Mouse (Mus musculus) neural tube, embryonic 12.5 days (tissue): ENCODE data around the gene Ripk4. TPM values are rescaled to one million over a fixed set of nuclear protein-coding genes. Genes with fewer than 3 reads are reported as not detected.

Experiments
- ATAC-seq: fragments of 200-750 bp; cut with Nextera tagmentation; 2 replicates; pipeline ENCODE4 v1.8.0; 2017; ENCODE audit warnings: low read depth, mild to moderate bottlenecking, moderate TSS enrichment, moderate library complexity; ENCODE audit not compliant: low FRiP score
- H3K27ac ChIP-seq: fragments of 300-500 bp; sonication (generic); 2 replicates; pipeline ENCODE4 v1.5.1; 2016
- H3K27me3 ChIP-seq: fragments of 300-500 bp; sonication (generic); replicated peaks from 2 replicates; pipeline ENCODE4 v1.6.1; 2016; ENCODE audit warnings: mild to moderate bottlenecking
- H3K36me3 ChIP-seq: fragments of 300-500 bp; sonication (generic); 2 replicates; pipeline ENCODE4 v1.6.1; 2016; ENCODE audit warnings: mild to moderate bottlenecking
- H3K4me1 ChIP-seq: fragments of 300-500 bp; sonication (generic); 2 replicates; pipeline ENCODE4 v1.6.1; 2016
- H3K4me2 ChIP-seq: fragments of 300-500 bp; sonication (generic); replicated peaks from 2 replicates; pipeline ENCODE4 v1.6.1; 2016; ENCODE audit warnings: mild to moderate bottlenecking
- H3K4me3 ChIP-seq: fragments of 300-500 bp; sonication (generic); 2 replicates; pipeline ENCODE4 v1.5.1; 2016
- H3K9ac ChIP-seq: fragments of 300-500 bp; sonication (generic); 2 replicates; pipeline ENCODE4 v1.6.1; 2016; ENCODE audit warnings: mild to moderate bottlenecking
- H3K9me3 ChIP-seq: fragments of 300-500 bp; sonication (generic); 2 replicates; pipeline ENCODE4 v1.6.1; 2016; ENCODE audit warnings: mild to moderate bottlenecking
- WGBS: fragments of 180-500 bp; shearing (Covaris S2); methylation state at CpG from one replicate; pipeline ENCODE4 v1.1.7; 2016; 5-methylcytosine and 5-hydroxymethylcytosine counted together
- polyA plus RNA-seq: library from polyadenylated mRNA; unstranded; fragments of >200 nt; fragmentation: Nextera tagmentation; extraction: Ambion mirVana; gene quantifications from 2 replicates; pipeline ENCODE4 v1.2.1, GENCODE M21; 2016

Ripk4 gene
- 0.80 and 1.4 TPM in 2 replicates for polyA plus RNA-seq

DNA sequence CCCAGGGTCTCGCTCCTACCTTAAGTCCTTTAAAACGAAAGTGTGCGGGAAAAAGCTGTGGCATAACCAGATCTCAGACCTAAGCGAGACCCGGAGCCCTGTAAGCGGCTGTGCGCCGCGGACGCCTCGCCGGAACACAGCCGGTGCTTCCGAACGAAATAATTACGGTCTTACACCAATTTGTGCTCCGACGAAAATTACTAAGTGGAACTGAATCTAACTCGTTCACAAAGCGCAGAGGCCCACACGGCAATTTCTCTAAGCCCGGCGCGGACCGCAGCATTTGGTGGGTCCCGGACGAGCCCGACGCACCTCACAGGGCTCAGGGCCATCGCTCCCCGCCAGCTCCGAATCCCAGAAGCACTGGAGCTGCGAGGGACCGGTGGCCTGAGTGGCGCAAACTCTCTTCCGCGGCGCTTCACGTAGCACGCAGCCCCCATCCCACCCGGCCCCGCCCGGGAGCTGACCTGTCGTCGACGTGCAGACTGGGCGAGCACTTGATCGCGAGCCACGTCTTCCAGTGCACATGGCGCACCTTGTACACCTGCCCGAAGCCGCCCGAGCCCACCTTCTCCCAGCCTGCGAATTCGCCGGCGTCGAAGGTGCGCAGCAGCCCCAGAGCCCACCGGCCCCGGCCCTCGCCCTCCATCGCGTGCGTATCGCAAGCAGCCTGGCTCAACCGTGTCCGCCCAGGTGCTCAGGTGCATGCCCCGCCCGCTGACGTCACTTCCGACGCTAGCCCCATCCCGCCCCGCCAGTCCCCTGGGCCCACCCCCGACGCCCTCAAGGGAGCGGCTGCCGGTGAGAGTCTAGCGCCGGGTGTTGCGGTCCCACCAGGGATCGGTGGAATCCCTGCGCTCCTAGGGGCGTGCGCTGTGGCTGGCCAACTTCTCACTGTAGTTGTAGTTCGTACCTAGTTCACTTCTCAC is at the start of gene Ripk4:
Ripk4 (minus strand) TSS at position 727 of the 929 bp plus-strand sequence.
- H3K4me1 ChIP-seq = peaks cover 6% of the 10 kb centered on the region
- H3K4me2 ChIP-seq = peak within 1 kb of the TSS; percentile 72
- no peaks in the 10 kb centered on the region for H3K36me3 ChIP-seq
- H3K9ac ChIP-seq = peak within 1 kb of the TSS; percentile 27; the same call in 1 of the 2 replicates
- 1% methylated on average over 88 of the region's 88 CpGs for WGBS
- ATAC-seq = peak; percentile 70
- no peaks in the 10 kb centered on the region for H3K9me3 ChIP-seq
- H3K4me3 ChIP-seq = peak within 1 kb of the TSS; percentile 40
- no peak within 1 kb of the TSS for H3K27ac ChIP-seq
- peaks cover 62% of the 10 kb centered on the region for H3K27me3 ChIP-seq

- Histone ChIP-seq H3K4me3 (no peak overlapping the region), H3K27me3 (no peaks in the 10 kb centered on the region), H3K4me2 (no peak overlapping the region), H3K9ac (no peak overlapping the region), H3K4me1 (no peaks in the 10 kb centered on the region), H3K27ac (no peak overlapping the region), H3K36me3 (peaks cover 92% of the 10 kb centered on the region), H3K9me3 (no peaks in the 10 kb centered on the region)
- 95% methylated on average over 3 of the region's 3 CpGs for WGBS
- no peak for ATAC-seq
Measured at GRCm38 (mm10) chr16:97808881-97809280, 45.3 kb upstream of the Ripk4 start.

GRCm38 (mm10) chr16:97805646-97806045 is 42.1 kb upstream of the Ripk4 start:
- Histone ChIP-seq H3K9ac (no peak overlapping the region), H3K27ac (no peak overlapping the region), H3K4me2 (no peak overlapping the region), H3K9me3 (no peaks in the 10 kb centered on the region), H3K36me3 (peaks cover 79% of the 10 kb centered on the region), H3K4me3 (no peak overlapping the region), H3K4me1 (no peaks in the 10 kb centered on the region), H3K27me3 (no peaks in the 10 kb centered on the region)
- no peak for ATAC-seq
- WGBS = 91% methylated on average over 3 of the region's 3 CpGs

- H3K4me1 ChIP-seq = no peaks in the 10 kb centered on the region
- H3K9ac ChIP-seq = no peak overlapping the region
- H3K27ac ChIP-seq = no peak overlapping the region
- peak; percentile 70 for ATAC-seq
- peaks cover 76% of the 10 kb centered on the region for H3K36me3 ChIP-seq
- H3K27me3 ChIP-seq = no peaks in the 10 kb centered on the region
- WGBS = 80% methylated on average over 7 of the region's 7 CpGs
- no peak overlapping the region for H3K4me2 ChIP-seq
- no peaks in the 10 kb centered on the region for H3K9me3 ChIP-seq
- H3K4me3 ChIP-seq = no peak overlapping the region
Measured at GRCm38 (mm10) chr16:97804680-97805547, 41.3 kb upstream of the Ripk4 start.

- no peak overlapping the region for H3K4me3 ChIP-seq
- no peaks in the 10 kb centered on the region for H3K4me1 ChIP-seq
- H3K9ac ChIP-seq = no peak overlapping the region
- H3K36me3 ChIP-seq = peaks cover 74% of the 10 kb centered on the region
- ATAC-seq = no peak
- WGBS = 94% methylated on average over 7 of the region's 7 CpGs
- no peaks in the 10 kb centered on the region for H3K27me3 ChIP-seq
- no peak overlapping the region for H3K4me2 ChIP-seq
- H3K27ac ChIP-seq = no peak overlapping the region
- H3K9me3 ChIP-seq = no peaks in the 10 kb centered on the region
Measured at GRCm38 (mm10) chr16:97797950-97798869, 34.6 kb upstream of the Ripk4 start.

- Histone ChIP-seq H3K4me3 (no peak overlapping the region), H3K4me2 (no peak overlapping the region), H3K4me1 (no peaks in the 10 kb centered on the region), H3K36me3 (peaks cover 80% of the 10 kb centered on the region), H3K9me3 (no peaks in the 10 kb centered on the region), H3K27me3 (no peaks in the 10 kb centered on the region), H3K9ac (no peak overlapping the region), H3K27ac (no peak overlapping the region)
- ATAC-seq = no peak
- 88% methylated on average over 3 of the region's 3 CpGs for WGBS
Measured at GRCm38 (mm10) chr16:97797212-97797611, 33.6 kb upstream of the Ripk4 start.

GRCm38 (mm10) chr16:97794256-97794655 is 30.7 kb upstream of the Ripk4 start:
- Histone ChIP-seq H3K27ac (no peak overlapping the region), H3K27me3 (no peaks in the 10 kb centered on the region), H3K4me2 (no peak overlapping the region), H3K4me3 (no peak overlapping the region), H3K4me1 (no peaks in the 10 kb centered on the region), H3K36me3 (peaks cover 64% of the 10 kb centered on the region), H3K9me3 (no peaks in the 10 kb centered on the region), H3K9ac (no peak overlapping the region)
- ATAC-seq = no peak
- WGBS = 97% methylated on average over 6 of the region's 6 CpGs

- no peaks in the 10 kb centered on the region for H3K36me3 ChIP-seq
- 86% methylated on average over 5 of the region's 5 CpGs for WGBS
- no peak overlapping the region for H3K9ac ChIP-seq
- no peak overlapping the region for H3K4me3 ChIP-seq
- no peaks in the 10 kb centered on the region for H3K27me3 ChIP-seq
- H3K27ac ChIP-seq = no peak overlapping the region
- no peaks in the 10 kb centered on the region for H3K4me1 ChIP-seq
- H3K9me3 ChIP-seq = no peaks in the 10 kb centered on the region
- H3K4me2 ChIP-seq = no peak overlapping the region
- no peak for ATAC-seq
Measured at GRCm38 (mm10) chr16:97783057-97783456, 19.5 kb upstream of the Ripk4 start.

DNA sequence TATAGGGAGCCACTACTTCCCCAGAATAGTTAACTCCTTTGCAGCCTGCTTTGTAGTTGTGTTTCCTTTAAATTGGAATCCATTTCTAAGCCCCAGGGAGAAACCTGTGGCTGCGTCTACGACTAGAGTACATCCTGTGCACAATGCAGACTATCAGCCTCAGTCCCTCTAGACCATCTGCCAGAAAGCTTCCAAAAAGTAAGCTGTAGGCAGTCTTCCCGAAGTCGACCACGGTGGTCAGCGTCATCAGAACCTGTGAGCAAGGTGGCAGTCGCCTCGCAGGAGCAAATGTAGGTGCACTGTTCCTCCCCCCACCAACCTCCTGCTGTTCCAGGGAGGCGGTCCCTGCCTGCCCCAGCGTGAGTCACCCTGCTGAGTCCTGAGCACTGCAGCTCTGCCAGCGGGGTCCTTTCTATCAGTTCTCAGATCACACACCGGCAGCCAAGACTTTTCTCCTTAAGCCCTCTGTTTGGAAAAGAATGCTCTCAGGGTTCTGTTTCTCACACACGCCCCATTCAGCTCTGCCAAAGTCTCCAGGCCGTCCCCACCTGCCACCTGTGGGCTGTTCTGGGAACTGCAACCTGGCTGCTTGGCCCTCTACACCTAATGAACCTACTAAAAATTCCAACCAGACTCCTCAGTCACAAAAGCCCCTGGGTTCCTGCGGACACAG is 14.9 kb upstream of the Ripk4 start:
- Histone ChIP-seq H3K9ac (no peak overlapping the region), H3K4me2 (no peak overlapping the region; the same call in 1 of the 2 replicates), H3K4me1 (no peaks in the 10 kb centered on the region), H3K27ac (no peak overlapping the region), H3K36me3 (no peaks in the 10 kb centered on the region), H3K4me3 (no peak overlapping the region), H3K27me3 (no peaks in the 10 kb centered on the region), H3K9me3 (no peaks in the 10 kb centered on the region)
- WGBS = 38% methylated on average over 15 of the region's 15 CpGs
- ATAC-seq = peak; percentile 13; the same call in 1 of the 2 replicates

- Histone ChIP-seq H3K4me3 (no peak overlapping the region), H3K27me3 (peaks cover 54% of the 10 kb centered on the region), H3K4me1 (peaks cover 6% of the 10 kb centered on the region), H3K9ac (no peak overlapping the region), H3K4me2 (no peak overlapping the region), H3K27ac (no peak overlapping the region), H3K36me3 (no peaks in the 10 kb centered on the region), H3K9me3 (no peaks in the 10 kb centered on the region)
- 37% methylated on average over 3 of the region's 3 CpGs for WGBS
- ATAC-seq = no peak
Measured at GRCm38 (mm10) chr16:97766501-97766900, 2.9 kb upstream of the Ripk4 start.

- Histone ChIP-seq H3K9ac (no peak overlapping the region), H3K9me3 (no peaks in the 10 kb centered on the region), H3K27ac (no peak overlapping the region), H3K4me2 (no peak overlapping the region), H3K4me3 (no peak overlapping the region), H3K27me3 (peaks cover 62% of the 10 kb centered on the region), H3K4me1 (peaks cover 6% of the 10 kb centered on the region), H3K36me3 (no peaks in the 10 kb centered on the region)
- WGBS = 47% methylated on average over 2 of the region's 2 CpGs
- no peak for ATAC-seq
Measured at GRCm38 (mm10) chr16:97764626-97765025, 1.0 kb upstream of the Ripk4 start.
